Comparison of ENCODE assay signal across 9 mouse cellular contexts in the genomic region with DNA sequence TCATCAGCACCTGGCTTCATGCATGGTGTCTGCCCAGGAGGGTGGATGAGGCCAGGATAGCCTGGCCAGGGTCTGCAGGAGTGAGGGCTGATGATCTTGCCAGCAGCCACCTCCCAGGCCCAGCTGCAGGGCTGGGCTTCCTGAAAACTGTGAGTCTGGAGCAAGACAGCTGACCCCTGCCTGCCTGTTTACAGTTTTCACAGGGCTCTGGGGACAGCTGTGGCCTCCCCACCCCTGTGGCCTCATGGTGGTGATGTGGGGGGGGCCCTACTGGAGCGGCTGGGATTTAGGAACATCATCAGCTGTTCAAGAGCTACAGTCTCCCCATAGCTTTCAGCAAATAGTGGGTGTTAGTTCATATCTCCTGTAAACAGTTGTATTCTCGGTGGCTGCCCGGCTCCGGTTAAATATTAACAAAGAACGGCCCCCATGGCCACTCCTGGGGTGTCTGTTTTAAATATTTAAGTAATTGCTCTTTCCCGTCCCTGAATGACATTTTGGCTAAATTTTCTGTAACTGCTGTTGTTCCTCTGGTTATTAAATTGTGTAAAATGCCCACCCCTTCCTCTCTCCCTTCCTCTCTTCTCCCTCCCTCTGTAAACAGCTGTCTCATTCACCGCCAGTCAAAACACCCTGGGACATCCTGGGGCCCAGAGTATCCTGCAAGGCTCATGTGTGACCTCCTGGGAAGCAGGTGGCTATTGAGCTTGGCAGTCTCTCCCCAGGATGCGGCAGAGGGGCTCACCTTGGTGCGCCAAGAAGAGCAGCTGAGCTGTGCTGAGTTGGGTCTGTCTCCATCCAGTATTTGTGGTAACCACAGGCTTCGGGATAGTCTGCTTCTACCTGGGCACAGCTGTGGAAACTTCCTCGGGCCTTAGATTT. TPM values are rescaled to one million over a fixed set of nuclear protein-coding genes. Genes with fewer than 3 reads are reported as not detected.
DNase-seq lines count a peak whose midpoint lies in the region; ATAC-seq and TF ChIP-seq lines count a peak whose summit lies in the region.
"Had no signal": no experiment of that assay in that cellular context is flagged by ENCODE, and none has a peak within 500 bp of the region (broad histone marks: within the 10 kb centered on the region; RNA-seq: fewer than 3 reads in every experiment).

No protein-coding gene starts in this region.

- H3K27ac ChIP-seq in kidney, embryonic 14.5 days (ENCODE audit: low read depth, low read length), result no peak overlapping the region
- H3K27ac ChIP-seq: macrophage had no signal

- intact Hi-C loops in gastrocnemius, postnatal 14 days (cut with DNase I; ENCODE audit: low total_unique reads), result no loop called here

- no peaks in the 10 kb centered on the region for H3K36me3 ChIP-seq in kidney, embryonic 14.5 days (ENCODE audit: control insufficient read depth, insufficient read depth, low read length)

- DNase-seq in embryo, embryonic 11 days, result peak; percentile 41
- peak; percentile 77 for DNase-seq in gastrocnemius, postnatal 14 days
- peak; percentile 18 for DNase-seq in lung, adult 2 months
- DNase-seq in right cerebral cortex, adult 18-20 months, result no peak
- no peak for DNase-seq in left cerebral cortex, adult 11 months (ENCODE audit: low spot score)

- no peaks in the 10 kb centered on the region for H3K9me3 ChIP-seq in kidney, embryonic 14.5 days (ENCODE audit: control insufficient read depth, low read length)

- TF ChIP-seq POLR2A in lung, adult 2 months (IDR thresholded peaks at IDR 0.05; ENCODE audit: borderline replicate concordance, extremely low read depth, low read depth, low read length), result no peak

- H3K9ac ChIP-seq in kidney, embryonic 14.5 days (ENCODE audit: low read depth, low read length), result no peak overlapping the region

- H3K4me1 ChIP-seq in kidney, embryonic 14.5 days (ENCODE audit: control insufficient read depth, insufficient read depth, low read length), result peaks cover 10% of the 10 kb centered on the region
- peaks cover 3% of the 10 kb centered on the region; the same call in 1 of the 2 replicates for H3K4me1 ChIP-seq in lung, adult 2 months (ENCODE audit: control insufficient read depth, insufficient read depth, low read length)

- H3K4me3 ChIP-seq in kidney, embryonic 14.5 days (ENCODE audit: low read length), result no peak overlapping the region
- H3K4me3 ChIP-seq in lung, adult 2 months (replicated peaks; ENCODE audit: extremely low read depth, low read depth, low read length), result no peak overlapping the region

- no peak overlapping the region for H3K4me2 ChIP-seq in kidney, embryonic 14.5 days (replicated peaks; ENCODE audit: low read depth, low read length)

- WGBS in kidney, embryonic 14.5 days, result 56% methylated on average over 11 of the region's 11 CpGs
- WGBS in lung, adult 2 months, result 29% methylated on average over 11 of the region's 11 CpGs

- peak; percentile 39; the same call in 1 of the 2 replicates for ATAC-seq in kidney, embryonic 14.5 days (ENCODE audit: low FRiP score, low TSS enrichment)
- ATAC-seq in erythroblast, adult 5-6 weeks (replicated peaks; ENCODE audit: low FRiP score, poor library complexity, severe bottlenecking), result no peak
- ATAC-seq in megakaryocyte-erythroid progenitor cell, adult 5-6 weeks (replicated peaks; ENCODE audit: low FRiP score, low TSS enrichment, poor library complexity, severe bottlenecking), result no peak

- no peak for TF ChIP-seq CTCF in lung, adult 2 months (IDR thresholded peaks at IDR 0.05; ENCODE audit: insufficient read depth, low read length)

- H3K27me3 ChIP-seq in kidney, embryonic 14.5 days (ENCODE audit: control insufficient read depth, insufficient read depth, low read length), result no peaks in the 10 kb centered on the region

RNA-seq across cellular contexts. Expression of a gene that starts 57.9 kb away (rescaled TPM):
- total RNA-seq in gastrocnemius, postnatal 14 days (2021), result 10 to 100 TPM; 31.6 to 39.6 TPM
- 2.7 and 2.9 TPM in 2 replicates for polyA plus RNA-seq in kidney, embryonic 14.5 days (2014; fragmentation: Nextera tagmentation; extraction: Ambion mirVana)
- polyA plus RNA-seq in lung, adult 2 months (2012; rRNA removed), result 6.9 and 11.3 TPM in 2 replicates
- total RNA-seq in erythroblast, adult 5-6 weeks (2015; ENCODE audit: low replicate concordance), result not detected in 2 replicates
- not detected in 2 replicates for total RNA-seq in erythroblast, adult 5-6 weeks (2017; ENCODE audit: low replicate concordance)
- total RNA-seq in megakaryocyte-erythroid progenitor cell, adult 5-6 weeks (2014; fragmentation: Nextera tagmentation), result 0.26 TPM in 1 of 2 replicates, not detected in the other
- 0.38 TPM in 1 of 2 replicates, not detected in the other for total RNA-seq in megakaryocyte-erythroid progenitor cell, adult 5-6 weeks (2017)
- polyA plus RNA-seq: macrophage had no signal

Comparison
In these comparisons a context has a peak if more than half of its experiments do, and no peak if none do; other contexts are left out.
1. DNase-seq: peak in embryo, embryonic 11 days (single experiment), gastrocnemius, postnatal 14 days (single experiment) and lung, adult 2 months (single experiment); none in right cerebral cortex, adult 18-20 months (single experiment) and left cerebral cortex, adult 11 months (single experiment).
2. RNA of a gene that starts 57.9 kb away (total RNA-seq): 31.6 to 39.6 TPM in gastrocnemius, postnatal 14 days; 0.26 to 0.38 TPM in megakaryocyte-erythroid progenitor cell, adult 5-6 weeks and not detected in erythroblast, adult 5-6 weeks; every median in the first group is over 10 times any median in the second.